Mouse (Mus musculus) WW6 (cell line): ENCODE results near the gene Pdzd4.
A peak's percentile ranks its signal among the peaks of the same experiment; 100 is the strongest.

Source experiments
- DNase-seq: peaks from one replicate; pipeline ENCODE4 v3.0.0-alpha.2; 2013; ENCODE audit warnings: low read depth, low spot score

Pdzd4 gene

DNA sequence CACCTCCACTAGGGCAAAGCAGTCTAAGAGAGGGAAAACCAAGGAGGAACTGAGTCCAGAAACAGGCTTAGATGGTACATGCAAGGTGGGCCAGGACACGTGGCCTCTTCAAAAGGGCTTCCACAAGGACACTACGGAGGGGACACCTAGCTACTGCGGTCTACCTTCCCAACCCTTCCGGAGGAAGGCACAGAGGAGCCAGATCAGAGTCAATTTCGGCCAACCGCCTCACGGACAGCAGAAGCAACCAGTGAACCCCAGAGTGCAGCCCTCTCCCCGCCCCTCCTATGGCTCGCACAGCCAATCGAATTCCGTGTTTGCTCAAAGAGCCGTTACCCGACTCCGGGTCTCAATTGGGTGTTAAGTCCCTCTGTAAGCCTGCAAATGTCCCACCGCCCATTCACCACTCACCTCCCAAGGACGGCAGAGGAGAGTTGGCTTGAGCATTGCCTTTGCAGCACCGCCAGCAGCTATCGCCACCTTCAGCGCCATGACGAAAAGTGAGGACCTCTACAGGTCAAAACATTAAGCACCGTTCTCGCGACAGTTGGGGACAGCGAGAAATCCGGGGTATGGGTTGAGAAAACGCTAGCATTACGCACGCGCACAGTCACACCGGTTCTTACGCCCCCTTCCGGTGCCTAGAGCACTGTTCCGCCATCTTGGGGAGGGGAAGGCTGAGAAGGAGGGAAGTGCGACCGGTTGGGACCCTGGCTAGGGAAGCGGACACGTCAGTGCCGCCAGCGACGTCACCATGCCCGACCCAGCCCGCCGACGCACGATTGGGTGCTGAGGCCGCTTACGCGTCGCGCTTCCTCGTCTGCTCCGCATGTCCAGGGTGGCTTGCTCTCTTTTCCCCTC, 38.2 kb downstream of the Pdzd4 start, which contains the start of the genes Idh3g and Ssr4:
TSS of gene Idh3g (minus strand) at position 534 of the 861 bp plus-strand sequence.
TSS of gene Ssr4 (plus strand) at position 665 of the 861 bp plus-strand sequence.
- DNase-seq: peak; percentile 85

DNA sequence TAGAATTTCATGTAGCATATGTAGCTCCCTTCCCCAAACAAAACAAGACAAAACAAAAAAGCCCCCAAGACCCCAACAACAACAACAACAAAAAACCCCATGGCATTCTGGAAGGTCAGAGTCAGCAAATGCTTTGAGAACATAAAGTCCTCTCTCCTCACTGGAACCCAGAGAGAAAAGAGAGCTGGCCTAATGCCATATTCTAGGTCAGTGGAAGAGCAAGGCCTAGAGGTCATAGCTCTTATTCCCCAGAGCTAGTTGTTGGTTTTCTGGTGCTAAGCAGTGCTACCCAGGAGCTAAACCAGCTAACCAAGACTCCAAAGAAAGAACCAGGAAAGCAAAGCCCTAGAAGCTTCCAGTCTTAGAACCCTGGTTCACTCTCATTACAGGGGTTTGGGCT, 39.1 kb downstream of the Pdzd4 start:
- DNase-seq: no peak

GRCm38 (mm10) chrX:73782227-73782626, 42.5 kb downstream of the Pdzd4 start:
- DNase-seq: no peak

- no peak for DNase-seq
Measured at GRCm38 (mm10) chrX:73774802-73775483, 49.8 kb downstream of the Pdzd4 start.

GRCm38 (mm10) chrX:73774168-73774760, 50.5 kb downstream of the Pdzd4 start, which contains the start of gene Srpk3:
Gene Srpk3, plus strand, starts transcription at chrX:73774405.
- no peak for DNase-seq

- DNase-seq: no peak
Measured at GRCm38 (mm10) chrX:73767267-73767666, 57.5 kb downstream of the Pdzd4 start.

- DNase-seq: no peak
Measured at GRCm38 (mm10) chrX:73765311-73765710, 59.5 kb downstream of the Pdzd4 start.

DNA sequence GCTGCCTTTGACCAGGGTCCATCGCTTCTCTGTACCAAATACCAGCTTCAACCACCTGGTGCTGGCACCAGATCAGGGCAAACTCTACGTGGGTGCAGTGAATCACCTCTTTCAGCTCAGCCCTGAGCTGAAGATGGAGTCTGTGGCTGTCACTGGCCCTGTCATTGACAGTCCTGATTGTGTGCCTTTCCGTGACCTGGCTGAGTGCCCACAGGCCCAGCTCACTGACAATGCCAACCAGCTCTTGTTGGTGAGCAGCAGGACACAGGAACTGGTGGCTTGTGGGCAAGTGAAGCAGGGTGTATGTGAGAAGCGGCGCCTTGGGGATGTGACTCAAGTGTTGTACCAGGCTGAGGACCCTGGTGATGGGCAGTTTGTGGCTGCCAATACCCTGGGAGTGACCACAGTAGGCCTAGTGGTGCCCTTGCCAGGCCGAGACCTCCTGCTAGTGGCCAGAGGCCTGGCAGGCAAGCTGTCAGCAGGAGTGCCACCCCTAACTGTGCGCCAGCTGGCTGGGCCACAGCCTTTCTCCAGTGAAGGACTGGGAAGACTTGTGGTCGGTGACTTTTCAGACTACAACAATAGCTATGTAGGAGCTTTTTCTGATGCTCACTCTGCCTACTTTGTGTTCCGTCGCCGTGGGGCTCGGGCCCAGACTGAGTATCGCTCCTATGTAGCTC, 66.0 kb downstream of the Pdzd4 start:
- no peak for DNase-seq

DNA sequence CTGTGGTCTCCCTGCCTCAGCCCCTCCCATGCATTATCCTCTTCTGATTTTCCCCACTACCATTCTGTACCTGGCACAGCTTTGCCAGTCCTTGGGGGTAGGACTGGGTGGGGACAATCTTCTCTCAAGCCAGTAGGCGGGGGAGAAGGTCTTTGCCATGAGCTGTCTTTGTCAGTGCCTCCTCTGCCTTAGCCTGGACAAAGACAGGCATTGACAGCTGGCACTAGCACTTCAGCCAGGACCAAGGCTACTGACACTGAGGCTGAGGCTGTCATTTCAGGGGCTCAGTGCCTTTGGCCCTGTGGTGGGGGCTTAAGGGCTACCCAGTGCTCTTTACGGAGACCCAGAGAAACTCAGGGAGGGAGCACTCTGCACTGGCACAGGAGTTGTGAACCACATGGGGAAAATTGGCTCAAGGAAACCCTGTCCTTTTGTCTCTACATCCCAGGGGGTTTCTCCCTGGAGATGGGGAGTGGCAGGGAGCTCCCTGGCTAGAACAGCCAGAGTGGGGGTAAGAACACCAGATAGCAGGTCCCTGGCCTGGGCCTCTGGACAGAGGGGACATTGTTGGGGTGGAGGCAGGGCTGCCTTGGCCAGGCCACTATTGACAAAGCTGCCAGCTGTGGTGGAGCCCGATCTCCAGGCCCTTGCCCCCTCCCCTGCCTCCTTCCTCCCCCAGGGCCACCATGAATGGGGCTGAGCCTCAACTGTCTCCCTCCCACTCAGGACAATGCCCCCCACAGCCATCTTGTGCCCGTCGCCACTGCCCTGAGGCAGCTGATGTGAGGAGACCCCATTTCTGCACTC, 68.2 kb downstream of the Pdzd4 start, which contains the start of gene Plxnb3:
TSS of gene Plxnb3 (plus strand) at position 757 of the 807 bp plus-strand sequence.
- no peak for DNase-seq

DNA sequence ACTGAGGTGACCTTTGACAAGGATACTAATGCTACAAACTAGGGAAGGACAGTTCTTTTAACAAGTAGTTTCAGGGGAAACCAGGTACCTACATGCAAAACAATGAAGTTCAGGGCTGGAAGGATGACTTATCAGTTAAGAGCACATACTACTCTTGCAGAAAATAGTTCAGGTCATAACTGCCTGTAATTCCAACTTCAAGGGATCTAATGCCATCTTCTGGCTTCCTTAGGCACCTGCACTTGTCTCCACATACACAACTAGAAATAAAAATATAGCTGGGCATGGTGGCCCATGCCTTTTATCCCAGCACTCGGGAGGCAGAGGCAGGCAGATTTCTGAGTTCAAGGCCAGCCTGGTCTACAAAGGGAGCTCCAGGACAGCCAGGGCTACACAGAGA, 75.8 kb downstream of the Pdzd4 start:
- DNase-seq: no peak

DNA sequence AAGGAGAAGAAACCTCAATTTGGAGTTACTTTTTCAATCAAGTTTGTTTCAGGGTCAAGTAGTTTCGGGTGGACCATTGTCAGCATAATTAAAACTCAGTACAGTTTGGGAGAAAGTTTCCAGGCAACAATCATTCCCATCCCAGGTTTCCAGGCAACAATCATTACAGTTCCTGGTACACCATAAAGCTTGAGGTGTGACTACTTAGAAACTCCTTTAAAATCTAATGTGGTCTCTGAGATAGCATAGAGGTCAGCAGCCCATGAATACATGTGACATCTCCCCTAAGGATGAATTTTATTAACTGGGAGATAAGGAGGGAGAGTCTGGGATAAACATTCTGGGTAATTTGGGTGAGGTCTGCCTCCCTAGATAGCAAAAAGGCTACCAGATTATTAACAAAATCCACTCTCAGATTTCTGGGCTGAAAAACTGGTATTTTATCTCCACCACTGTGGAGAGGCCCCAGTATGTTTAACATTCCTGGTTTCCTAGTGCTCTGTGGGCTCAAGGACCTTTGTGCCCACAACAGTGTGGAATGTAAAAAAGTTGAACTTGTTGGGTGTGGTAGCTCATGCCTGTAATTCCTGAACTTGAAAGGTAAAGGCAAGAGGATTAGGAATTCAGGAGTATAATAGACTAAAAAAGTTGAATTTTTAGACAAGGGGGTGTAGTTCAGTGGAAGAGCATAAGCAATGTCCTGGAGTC, 79.8 kb downstream of the Pdzd4 start:
- DNase-seq: no peak
